Mouse (Mus musculus) liver, adult 2 months (tissue): ENCODE results near the gene Zfp830.

Experiments used
- CTCF ChIP-seq: fragments of 200-500 bp; IDR thresholded peaks from 2 replicates; pipeline ENCODE4 v1.5.1; 2011; ENCODE audit warnings: low read depth, low read length, control low read depth
- POLR2A ChIP-seq: fragments of 200-500 bp; IDR thresholded peaks from 2 replicates; pipeline ENCODE4 v1.6.1; 2011; ENCODE audit warnings: low read length, control low read depth; ENCODE audit not compliant: insufficient read depth; ENCODE audit errors: extremely low read depth

- peak; percentile 56 for TF ChIP-seq CTCF
- no peak for TF ChIP-seq POLR2A
Measured at GRCm38 (mm10) chr11:82746138-82746537, 18.0 kb upstream of the Zfp830 start.
